Mouse (Mus musculus) brain, embryonic 14.5 days (tissue): ENCODE measurements around the gene Ube2o.

ENCODE experiments used
- CTCF ChIP-seq: fragments of 200-500 bp; IDR thresholded peaks from 2 replicates; pipeline ENCODE4 v1.5.1; 2012; ENCODE audit warnings: inconsistent platforms, mild to moderate bottlenecking, moderate library complexity, borderline replicate concordance; ENCODE audit not compliant: insufficient read depth, insufficient read length; ENCODE audit errors: extremely low read depth
- POLR2A ChIP-seq: fragments of 200-500 bp; IDR thresholded peaks from 2 replicates; pipeline ENCODE4 v1.6.1; 2012; ENCODE audit warnings: mild to moderate bottlenecking, inconsistent platforms, borderline replicate concordance; ENCODE audit not compliant: poor library complexity, insufficient read depth, insufficient read length, severe bottlenecking; ENCODE audit errors: extremely low read depth

DNA sequence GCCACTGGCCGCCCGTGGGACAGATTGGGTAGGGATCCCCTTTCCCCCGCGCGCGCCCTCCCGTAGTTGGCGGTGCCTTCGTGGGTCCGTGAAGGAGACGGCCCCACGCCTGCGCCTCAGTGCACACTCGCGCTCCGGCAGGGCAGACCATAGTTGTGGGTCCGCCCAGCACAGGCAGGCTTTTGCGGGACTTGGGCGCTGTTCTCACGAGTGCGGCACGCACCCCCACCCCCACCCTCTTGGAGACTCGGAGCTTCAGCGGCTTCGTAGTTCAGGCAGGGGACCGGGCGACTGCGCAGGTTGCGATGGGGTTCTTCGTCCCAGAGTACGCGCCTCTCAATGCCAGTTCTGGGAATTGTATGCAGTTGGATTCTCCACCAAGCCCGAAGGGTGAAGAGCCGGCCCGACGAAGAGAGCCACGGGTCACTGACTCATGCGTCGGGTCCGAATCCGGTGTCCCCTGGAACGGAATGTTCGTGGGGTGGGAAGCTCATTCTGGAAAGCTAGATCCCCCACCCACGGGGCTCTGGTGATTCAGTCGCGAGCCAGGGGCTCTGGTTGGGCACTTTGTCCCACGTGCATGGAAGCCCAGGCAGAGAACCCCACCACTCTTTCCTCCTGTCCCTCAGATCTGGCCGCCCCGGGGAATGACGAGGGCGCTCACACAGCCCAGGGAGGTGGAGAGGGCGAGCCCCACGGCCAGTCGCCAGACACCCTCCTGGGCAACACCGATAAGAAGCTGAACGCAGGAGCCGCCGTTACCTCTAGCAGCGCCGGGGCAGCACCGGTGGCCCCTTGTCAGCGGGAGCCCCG, 47.7 kb downstream of the Ube2o start:
- TF ChIP-seq CTCF (no peak), POLR2A (no peak)
